Mouse (Mus musculus) MEL (cell line): ENCODE data around the gene Siah1a.

Experiments used
- CHD2 ChIP-seq: IDR thresholded peaks from 2 replicates; pipeline ENCODE4 v1.6.1; 2011; ENCODE audit warnings: low read length, improper control_type of control experiment
- CTCF ChIP-seq, 3 experiments: IDR thresholded peaks in 2 of 3; conservative IDR thresholded peaks in 1 of 3; 2 replicates each; pipeline ENCODE4 v1.5.1; 2011 to 2012; ENCODE audit warnings: low read length in 3 of 3, low read depth in 2 of 3, mild to moderate bottlenecking in 2 of 3, improper control_type of control experiment in 1 of 3, inconsistent platforms in 1 of 3, mixed read lengths in 1 of 3, moderate library complexity in 1 of 3; ENCODE audit not compliant: control insufficient read depth in 1 of 3, insufficient read depth in 1 of 3, poor library complexity in 1 of 3, severe bottlenecking in 1 of 3
- GABPA ChIP-seq: IDR thresholded peaks from 2 replicates; pipeline ENCODE4 v1.6.1; 2012; ENCODE audit warnings: low read depth, mild to moderate bottlenecking, inconsistent platforms, low read length, improper control_type of control experiment, moderate library complexity
- GATA1 ChIP-seq: IDR thresholded peaks from 2 replicates; pipeline ENCODE4 v1.6.1; 2011; ENCODE audit warnings: low read depth, low read length, improper control_type of control experiment
- JUND ChIP-seq: IDR thresholded peaks from 2 replicates; pipeline ENCODE4 v1.6.1; 2011; ENCODE audit warnings: low read depth, mild to moderate bottlenecking, improper control_type of control experiment, low read length
- MAX ChIP-seq: IDR thresholded peaks from 2 replicates; pipeline ENCODE4 v1.6.1; 2011; ENCODE audit warnings: low read length, improper control_type of control experiment
- MAZ ChIP-seq: IDR thresholded peaks from 2 replicates; pipeline ENCODE4 v1.6.1; 2012; ENCODE audit warnings: low read depth, mild to moderate bottlenecking, inconsistent platforms, low read length, improper control_type of control experiment
- POLR2AphosphoS5 ChIP-seq: IDR thresholded peaks from 2 replicates; pipeline ENCODE4 v1.6.1; 2012; ENCODE audit warnings: low read depth, borderline replicate concordance, mild to moderate bottlenecking, inconsistent platforms, low read length, moderate library complexity, mixed read lengths
- SIN3A ChIP-seq: IDR thresholded peaks from 2 replicates; pipeline ENCODE4 v1.6.1; 2012; ENCODE audit warnings: low read length, improper control_type of control experiment, inconsistent platforms
- USF1 ChIP-seq: IDR thresholded peaks from 2 replicates; pipeline ENCODE4 v1.6.1; 2014; ENCODE audit warnings: low read depth, mild to moderate bottlenecking, inconsistent platforms, low read length, improper control_type of control experiment, moderate library complexity
- ZC3H11A ChIP-seq: IDR thresholded peaks from 2 replicates; pipeline ENCODE4 v1.6.1; 2012; ENCODE audit warnings: low read depth, mild to moderate bottlenecking, inconsistent platforms, low read length, improper control_type of control experiment
- ZKSCAN1 ChIP-seq: IDR thresholded peaks from 2 replicates; pipeline ENCODE4 v1.6.1; 2012; ENCODE audit warnings: low read depth, mild to moderate bottlenecking, inconsistent platforms, low read length, improper control_type of control experiment, moderate library complexity

DNA sequence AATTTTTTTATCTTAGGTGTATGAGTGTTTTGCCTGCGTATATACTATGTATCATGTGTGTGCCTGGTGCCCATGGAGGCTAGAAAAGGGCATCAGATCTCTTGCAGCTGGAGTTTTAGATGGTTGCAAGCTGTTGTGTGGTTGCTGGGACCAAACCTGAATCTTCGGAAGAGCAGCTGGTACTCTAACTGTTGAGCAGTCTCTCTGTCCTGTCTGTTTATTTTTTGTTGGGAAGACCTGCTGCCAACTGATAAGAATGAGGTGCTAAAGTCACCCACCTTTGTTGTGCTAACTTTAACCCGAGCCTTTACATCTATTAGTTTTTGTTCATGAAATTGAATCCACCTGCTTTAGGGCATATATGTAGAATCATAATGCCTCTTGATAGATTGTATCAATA lies 43.3 kb downstream of the Siah1a start:
- TF ChIP-seq POLR2AphosphoS5 (no peak), CHD2 (no peak), GATA1 (no peak), JUND (no peak), SIN3A (no peak), MAX (no peak), GABPA (no peak), USF1 (no peak), ZC3H11A (no peak), MAZ (no peak), ZKSCAN1 (no peak), CTCF (IDR thresholded peaks at IDR 0.05 in 2 of 3, conservative IDR thresholded peaks at IDR 0.05 in 1 of 3; ENCODE audit: control insufficient read depth in 1 of 3, insufficient read depth in 1 of 3, low read depth in 2 of 3, low read length in 3 of 3, poor library complexity in 1 of 3, severe bottlenecking in 1 of 3) (no peak)
